Mouse (Mus musculus): ENCODE results near the gene Ppef1.

Gene Ppef1

GRCm38 (mm10) chrX:160598562-160599458 is 136.8 kb downstream of the Ppef1 start:
- WGBS = 36% methylated on average over 3 of the region's 3 CpGs

GRCm38 (mm10) chrX:160598055-160598454 is 137.5 kb downstream of the Ppef1 start:
- WGBS = 81% methylated on average over 2 of the region's 2 CpGs

- 25% methylated on average over 6 of the region's 6 CpGs for WGBS
Observed at GRCm38 (mm10) chrX:160592933-160593332, 142.6 kb downstream of the Ppef1 start.

DNA sequence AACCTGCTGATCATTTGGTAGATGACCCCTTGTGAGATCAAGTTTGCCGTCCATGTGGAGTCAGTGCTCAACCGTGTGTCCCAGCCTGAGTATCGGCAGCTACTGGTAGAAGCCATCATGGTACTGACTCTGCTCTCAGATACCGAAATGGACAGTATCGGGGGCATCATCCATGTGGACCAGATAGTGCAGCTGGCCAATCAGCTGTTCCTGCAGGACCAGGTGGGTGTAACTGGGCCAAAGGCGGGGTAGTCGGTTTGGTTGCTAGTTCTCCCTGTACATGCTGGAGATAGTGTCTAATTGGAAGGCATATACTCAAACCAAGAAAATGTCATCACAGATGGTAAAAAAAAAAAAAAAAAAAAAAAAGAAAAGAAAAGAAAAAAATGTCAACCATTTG is 145.4 kb downstream of the Ppef1 start:
- WGBS = 83% methylated on average over 7 of the region's 7 CpGs

GRCm38 (mm10) chrX:160588523-160588922 is 147.0 kb downstream of the Ppef1 start:
- WGBS = 28% methylated on average over 4 of the region's 4 CpGs

DNA sequence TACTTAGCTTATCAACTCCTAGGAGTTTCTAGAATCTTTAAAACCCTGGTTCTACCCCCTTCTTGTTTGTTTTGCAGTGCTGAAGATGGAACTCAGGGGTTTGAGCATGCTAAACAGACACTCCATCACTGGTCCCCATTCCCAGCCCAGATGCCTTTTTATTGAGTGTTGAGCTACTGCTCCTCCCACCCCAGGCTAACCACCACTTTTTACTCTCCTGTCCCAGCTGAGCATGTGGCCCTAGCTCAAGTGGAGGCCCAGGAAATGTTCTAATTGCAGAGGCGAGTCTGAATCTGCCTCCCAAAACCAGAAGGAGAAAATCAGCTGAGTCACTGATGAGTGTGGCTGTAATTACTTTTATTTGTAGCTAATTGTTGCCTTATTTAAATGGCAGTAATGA is 150.5 kb downstream of the Ppef1 start:
- WGBS = 39% methylated on average over 1 of the region's 1 CpGs

DNA sequence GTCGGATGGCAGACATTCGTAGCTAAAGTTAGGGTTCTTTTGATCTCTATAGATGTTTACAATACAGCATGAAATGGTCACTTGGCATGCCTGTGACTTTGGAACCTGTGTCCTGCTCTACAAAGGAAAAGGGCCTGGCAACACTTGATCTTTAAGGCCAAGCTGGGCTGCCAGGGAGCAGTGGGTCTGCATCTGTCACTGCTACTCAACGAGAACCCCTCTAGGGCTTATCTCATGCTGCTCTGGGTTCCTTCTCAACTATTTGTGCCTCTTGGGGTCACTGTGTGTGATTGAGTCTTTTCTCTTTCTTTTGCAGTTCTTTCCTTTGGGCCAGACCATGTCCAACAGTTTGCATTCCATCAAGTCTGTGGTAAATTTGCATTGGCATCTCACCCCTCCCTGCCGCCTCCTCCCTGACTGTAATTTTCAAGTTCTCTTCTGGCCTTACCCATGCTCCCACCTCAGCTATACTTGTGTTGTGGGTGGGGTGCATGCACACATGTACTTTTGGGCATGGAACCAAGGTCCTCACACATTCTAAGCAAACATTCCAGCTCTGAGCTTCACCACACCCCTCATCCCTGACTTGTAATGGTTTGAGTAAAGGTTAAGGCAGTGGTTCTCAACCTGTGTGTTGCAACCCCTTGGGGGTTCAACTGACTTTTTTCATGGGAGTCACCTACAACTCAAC is 151.3 kb downstream of the Ppef1 start:
- WGBS = 76% methylated on average over 4 of the region's 4 CpGs

DNA sequence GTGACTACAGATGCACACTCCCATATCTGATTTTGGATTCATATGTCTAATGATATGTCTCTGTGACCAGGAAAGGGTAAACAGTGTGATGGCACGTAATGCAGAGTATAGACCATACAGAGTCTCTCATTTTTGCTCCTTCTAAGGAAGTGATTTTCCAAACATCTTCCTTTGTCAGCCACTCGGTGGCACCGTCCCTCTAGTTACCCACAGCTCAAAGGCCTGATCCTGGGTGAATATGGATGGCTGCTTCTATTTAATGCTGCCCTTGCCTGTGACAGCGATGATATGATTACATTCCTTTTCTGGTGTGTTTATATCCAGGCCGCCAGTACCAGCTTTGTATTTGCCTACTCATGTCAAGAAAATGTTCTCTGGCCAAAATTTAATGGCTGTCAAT is 152.0 kb downstream of the Ppef1 start:
- WGBS = 44% methylated on average over 5 of the region's 5 CpGs
